Mouse (Mus musculus): Measurements from ENCODE around the gene Samsn1. TPM values are rescaled to one million over a fixed set of nuclear protein-coding genes. Genes with fewer than 3 reads are reported as not detected.
A peak's percentile ranks its signal among the peaks of the same experiment; 100 is the strongest.
"Not testable (repeated sequence)": the region's sequence is repeated elsewhere in the genome, so short reads cannot be mapped to it uniquely, and the experiment has no call there.

The Samsn1 gene
- polyA plus RNA-seq, 1 experiment from 2014 or later, result 1.1 TPM

- Histone ChIP-seq H3K4me3 (ENCODE audit: low read depth, low read length) (no peak overlapping the region), H3K9me3 (ENCODE audit: control insufficient read depth) (no peaks in the 10 kb centered on the region), H3K9ac (ENCODE audit: low read depth, low read length) (no peak overlapping the region), H3K36me3 (ENCODE audit: control insufficient read depth, insufficient read depth) (no peaks in the 10 kb centered on the region), H3K27ac (ENCODE audit: low read depth, low read length) (no peak overlapping the region), H3K4me2 (replicated peaks; ENCODE audit: low read depth) (no peak overlapping the region), H3K27me3 (replicated peaks; ENCODE audit: control insufficient read depth, insufficient read depth, low read length) (no peaks in the 10 kb centered on the region), H3K4me1 (replicated peaks; ENCODE audit: control insufficient read depth, insufficient read depth, low read length) (no peaks in the 10 kb centered on the region)
- WGBS, result 67% methylated on average over 7 of the region's 7 CpGs
- no peak for ATAC-seq
- TF ChIP-seq CTCF (IDR thresholded peaks at IDR 0.05; ENCODE audit: low read depth), result no peak
Observed at GRCm38 (mm10) chr16:75843653-75844062, 178.4 kb downstream of the Samsn1 start.

GRCm38 (mm10) chr16:75843031-75843430, 179.1 kb downstream of the Samsn1 start:
- no peaks in the 10 kb centered on the region for H3K36me3 ChIP-seq (ENCODE audit: control insufficient read depth, insufficient read depth)
- no peak overlapping the region for H3K27ac ChIP-seq (ENCODE audit: low read depth, low read length)
- H3K9ac ChIP-seq (ENCODE audit: low read depth, low read length), result no peak overlapping the region
- H3K4me2 ChIP-seq (replicated peaks; ENCODE audit: low read depth), result no peak overlapping the region
- 95% methylated on average over 9 of the region's 9 CpGs for WGBS
- no peaks in the 10 kb centered on the region for H3K27me3 ChIP-seq (replicated peaks; ENCODE audit: control insufficient read depth, insufficient read depth, low read length)
- no peak for ATAC-seq
- H3K4me1 ChIP-seq (replicated peaks; ENCODE audit: control insufficient read depth, insufficient read depth, low read length), result no peaks in the 10 kb centered on the region
- no peaks in the 10 kb centered on the region for H3K9me3 ChIP-seq (ENCODE audit: control insufficient read depth)
- no peak for TF ChIP-seq CTCF (IDR thresholded peaks at IDR 0.05; ENCODE audit: low read depth)
- no peak overlapping the region for H3K4me3 ChIP-seq (ENCODE audit: low read depth, low read length)

- WGBS, result 89% methylated on average over 9 of the region's 9 CpGs
- Histone ChIP-seq H3K9ac (ENCODE audit: low read depth, low read length) (no peak overlapping the region), H3K4me3 (ENCODE audit: low read depth, low read length) (no peak overlapping the region), H3K4me1 (replicated peaks; ENCODE audit: control insufficient read depth, insufficient read depth, low read length) (no peaks in the 10 kb centered on the region), H3K4me2 (replicated peaks; ENCODE audit: low read depth) (no peak overlapping the region), H3K27ac (ENCODE audit: low read depth, low read length) (no peak overlapping the region), H3K9me3 (ENCODE audit: control insufficient read depth) (no peaks in the 10 kb centered on the region), H3K27me3 (replicated peaks; ENCODE audit: control insufficient read depth, insufficient read depth, low read length) (no peaks in the 10 kb centered on the region), H3K36me3 (ENCODE audit: control insufficient read depth, insufficient read depth) (no peaks in the 10 kb centered on the region)
- ATAC-seq, result no peak
- TF ChIP-seq CTCF (IDR thresholded peaks at IDR 0.05; ENCODE audit: low read depth), result no peak
Observed at GRCm38 (mm10) chr16:75842569-75842968, 179.5 kb downstream of the Samsn1 start.

GRCm38 (mm10) chr16:75837728-75838451, 184.2 kb downstream of the Samsn1 start:
- H3K27ac ChIP-seq (ENCODE audit: low read depth, low read length), result no peak overlapping the region
- H3K27me3 ChIP-seq (replicated peaks; ENCODE audit: control insufficient read depth, insufficient read depth, low read length), result no peaks in the 10 kb centered on the region
- no peak for TF ChIP-seq CTCF (IDR thresholded peaks at IDR 0.05; ENCODE audit: low read depth)
- no peaks in the 10 kb centered on the region for H3K9me3 ChIP-seq (ENCODE audit: control insufficient read depth)
- H3K9ac ChIP-seq (ENCODE audit: low read depth, low read length), result no peak overlapping the region
- ATAC-seq, result no peak
- H3K4me1 ChIP-seq (replicated peaks; ENCODE audit: control insufficient read depth, insufficient read depth, low read length), result no peaks in the 10 kb centered on the region
- H3K4me3 ChIP-seq (ENCODE audit: low read depth, low read length), result no peak overlapping the region
- H3K36me3 ChIP-seq (ENCODE audit: control insufficient read depth, insufficient read depth), result no peaks in the 10 kb centered on the region
- 88% methylated on average over 5 of the region's 5 CpGs for WGBS
- H3K4me2 ChIP-seq (replicated peaks; ENCODE audit: low read depth), result no peak overlapping the region

DNA sequence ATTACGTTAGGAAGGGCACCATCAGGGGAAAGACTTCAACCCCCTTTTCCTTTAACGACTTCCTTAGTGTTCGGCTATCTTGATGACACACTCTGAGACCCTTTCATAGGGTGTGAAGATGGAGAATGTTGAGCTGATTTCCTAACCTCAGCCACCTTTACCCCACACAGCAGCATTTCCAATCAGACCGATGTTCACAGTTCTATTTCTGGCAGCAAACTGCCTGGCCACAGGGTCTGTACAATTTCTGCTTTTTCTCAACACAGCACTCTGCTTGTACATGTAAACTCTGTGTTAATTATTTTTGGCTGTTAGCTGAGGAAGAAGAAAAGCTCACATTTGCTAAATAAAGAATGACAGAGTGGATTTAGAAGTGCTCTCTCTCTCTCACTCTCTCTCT, 190.7 kb downstream of the Samsn1 start:
- WGBS, result 35% methylated on average over 4 of the region's 4 CpGs

DNA sequence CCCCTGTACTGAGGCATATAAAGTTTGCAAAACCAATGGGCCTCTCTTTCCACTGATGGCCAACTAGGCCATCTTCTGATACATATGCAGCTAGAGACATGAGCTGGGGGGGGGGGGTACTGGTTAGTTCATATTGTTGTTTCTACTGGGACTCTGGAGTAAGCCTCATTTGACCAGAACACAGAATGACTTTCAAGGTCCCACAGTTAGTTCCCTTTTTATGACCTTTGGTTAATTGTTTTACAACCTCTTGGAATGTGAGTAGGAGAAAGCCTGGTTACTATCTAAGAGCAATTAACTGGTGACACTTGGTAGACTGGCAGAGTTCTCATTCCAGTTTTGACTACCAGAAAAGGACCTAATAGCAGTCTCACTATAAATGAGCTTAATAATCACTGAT, 195.1 kb downstream of the Samsn1 start:
- ATAC-seq, result peak; percentile 68; the same call in 1 of the 2 replicates
- not testable (repeated sequence) for H3K27me3 ChIP-seq (replicated peaks; ENCODE audit: control insufficient read depth, insufficient read depth, low read length); H3K4me1 ChIP-seq (replicated peaks; ENCODE audit: control insufficient read depth, insufficient read depth, low read length); H3K9ac ChIP-seq (ENCODE audit: low read depth, low read length); H3K9me3 ChIP-seq (ENCODE audit: control insufficient read depth); H3K4me3 ChIP-seq (ENCODE audit: low read depth, low read length); H3K36me3 ChIP-seq (ENCODE audit: control insufficient read depth, insufficient read depth); H3K4me2 ChIP-seq (replicated peaks; ENCODE audit: low read depth); H3K27ac ChIP-seq (ENCODE audit: low read depth, low read length)

More for the DNA sequence above, 190.7 kb downstream of the Samsn1 start:
- Histone ChIP-seq H3K4me2 (replicated peaks; ENCODE audit: low read depth) (no peak overlapping the region), H3K27ac (ENCODE audit: low read depth, low read length) (no peak overlapping the region), H3K4me3 (ENCODE audit: low read depth, low read length) (no peak overlapping the region), H3K9ac (ENCODE audit: low read depth, low read length) (no peak overlapping the region), H3K27me3 (replicated peaks; ENCODE audit: control insufficient read depth, insufficient read depth, low read length) (no peaks in the 10 kb centered on the region), H3K36me3 (ENCODE audit: control insufficient read depth, insufficient read depth) (no peaks in the 10 kb centered on the region), H3K9me3 (ENCODE audit: control insufficient read depth) (no peaks in the 10 kb centered on the region), H3K4me1 (replicated peaks; ENCODE audit: control insufficient read depth, insufficient read depth, low read length) (no peaks in the 10 kb centered on the region)
- no peak for TF ChIP-seq CTCF (IDR thresholded peaks at IDR 0.05; ENCODE audit: low read depth)
- no peak for ATAC-seq

GRCm38 (mm10) chr16:75826498-75826897, 195.6 kb downstream of the Samsn1 start:
- peak; percentile 51; the same call in 1 of the 2 replicates for ATAC-seq
- Histone ChIP-seq H3K9me3 (ENCODE audit: control insufficient read depth) (no peaks in the 10 kb centered on the region), H3K4me3 (ENCODE audit: low read depth, low read length) (no peak overlapping the region), H3K27me3 (replicated peaks; ENCODE audit: control insufficient read depth, insufficient read depth, low read length) (no peaks in the 10 kb centered on the region), H3K4me1 (replicated peaks; ENCODE audit: control insufficient read depth, insufficient read depth, low read length) (no peaks in the 10 kb centered on the region), H3K4me2 (replicated peaks; ENCODE audit: low read depth) (no peak overlapping the region), H3K27ac (ENCODE audit: low read depth, low read length) (no peak overlapping the region), H3K36me3 (ENCODE audit: control insufficient read depth, insufficient read depth) (no peaks in the 10 kb centered on the region), H3K9ac (ENCODE audit: low read depth, low read length) (no peak overlapping the region)
- no peak for TF ChIP-seq CTCF (IDR thresholded peaks at IDR 0.05; ENCODE audit: low read depth)
